Mouse (Mus musculus): ENCODE results near the gene Spock1. TPM values are rescaled to one million over a fixed set of nuclear protein-coding genes. Genes with fewer than 3 reads are reported as not detected.

The Spock1 gene
- polyA plus RNA-seq (2017; shearing (Covaris generic)), result not detected

GRCm38 (mm10) chr13:57908266-57908582 is at the start of gene Spock1:
Gene Spock1 (minus strand): TSS chr13:57908332.

Other genes starting within 250 kb of the Spock1 start
- 2.1 TPM for gene Klhl3, start 205.3 kb upstream of the Spock1 start, polyA plus RNA-seq (2017; shearing (Covaris generic))
- gene Hnrnpa0, start 220.2 kb upstream of the Spock1 start, polyA plus RNA-seq (2017; shearing (Covaris generic)), result 77.4 TPM
- 115 TPM for gene Idnk, start 249.3 kb upstream of the Spock1 start, polyA plus RNA-seq (2017; shearing (Covaris generic))